Mouse (Mus musculus) heart, postnatal 0 days (tissue): Measurements from ENCODE around the gene Gm10563.

Experiments used
- CTCF ChIP-seq: IDR thresholded peaks from 2 replicates; pipeline ENCODE4 v1.5.1; 2016; ENCODE audit warnings: antibody characterized with exemption, control low read depth, low read depth
- EP300 ChIP-seq: IDR thresholded peaks from 2 replicates; pipeline ENCODE4 v1.6.1; 2016; ENCODE audit warnings: antibody characterized with exemption, low read depth

- TF ChIP-seq CTCF (no peak), EP300 (no peak)
These were observed 54.0 kb downstream of the Gm10563 start for GRCm38 (mm10) chr4:155591012-155591719.
